Mouse (Mus musculus) liver, postnatal 0 days (tissue): ENCODE measurements around the gene Vmn2r83. TPM values are rescaled to one million over a fixed set of nuclear protein-coding genes. Genes with fewer than 3 reads are reported as not detected.
A peak's percentile ranks its signal among the peaks of the same experiment; 100 is the strongest.

Source experiments
- ATAC-seq: fragments of 200-750 bp; cut with Nextera tagmentation; 2 replicates; pipeline ENCODE4 v1.8.0; 2017; ENCODE audit warnings: mild to moderate bottlenecking, moderate library complexity
- DNase-seq: peaks from one replicate; pipeline ENCODE4 v3.0.0-alpha.2; 2016
- H3K27ac ChIP-seq: fragments of 300-500 bp; sonication (generic); 2 replicates; pipeline ENCODE4 v1.5.1; 2014; ENCODE audit warnings: antibody characterized with exemption, moderate library complexity, mild to moderate bottlenecking, low read depth
- H3K27me3 ChIP-seq: fragments of 300-500 bp; sonication (generic); 2 replicates; pipeline ENCODE4 v1.6.1; 2014; ENCODE audit warnings: low read length, control low read depth, mixed read lengths; ENCODE audit not compliant: insufficient read depth
- H3K36me3 ChIP-seq: fragments of 300-500 bp; sonication (generic); replicated peaks from 2 replicates; pipeline ENCODE4 v1.6.1; 2014; ENCODE audit warnings: mild to moderate bottlenecking, control low read depth, low read length, moderate library complexity, mixed read lengths; ENCODE audit not compliant: insufficient read depth
- H3K4me1 ChIP-seq: fragments of 300-500 bp; sonication (generic); 2 replicates; pipeline ENCODE4 v1.6.1; 2014; ENCODE audit warnings: antibody characterized with exemption, mild to moderate bottlenecking, control low read depth; ENCODE audit not compliant: insufficient read depth
- H3K4me2 ChIP-seq: fragments of 300-500 bp; sonication (generic); 2 replicates; pipeline ENCODE4 v1.6.1; 2014; ENCODE audit warnings: low read depth, mild to moderate bottlenecking, low read length, moderate library complexity, mixed read lengths
- H3K4me3 ChIP-seq: fragments of 300-500 bp; sonication (generic); 2 replicates; pipeline ENCODE4 v1.5.1; 2014; ENCODE audit warnings: low read depth, low read length
- H3K9ac ChIP-seq: fragments of 300-500 bp; sonication (generic); replicated peaks from 2 replicates; pipeline ENCODE4 v1.6.1; 2014; ENCODE audit warnings: mild to moderate bottlenecking, moderate library complexity
- H3K9me3 ChIP-seq: fragments of 300-500 bp; sonication (generic); 2 replicates; pipeline ENCODE4 v1.6.1; 2016; ENCODE audit warnings: mild to moderate bottlenecking, control low read depth, low read length, mixed read lengths
- CTCF ChIP-seq: sonication (generic); IDR thresholded peaks from 2 replicates; pipeline ENCODE4 v1.5.1; 2016; ENCODE audit warnings: antibody characterized with exemption, low read depth
- EP300 ChIP-seq: IDR thresholded peaks from 2 replicates; pipeline ENCODE4 v1.6.1; 2016; ENCODE audit warnings: antibody characterized with exemption, low read depth, mild to moderate bottlenecking
- WGBS: fragments of 180-500 bp; shearing (Covaris S2); extraction: QIAGEN DNeasy Blood & Tissue Kit; methylation state at CpG from one replicate; pipeline ENCODE4 v1.1.7; 2014; ENCODE audit not compliant: insufficient replicate concordance; 5-methylcytosine and 5-hydroxymethylcytosine counted together
- polyA plus RNA-seq: library from polyadenylated mRNA; unstranded; fragments of >200 nt; fragmentation: Nextera tagmentation; extraction: Ambion mirVana; gene quantifications from 2 replicates; pipeline ENCODE4 v1.2.1, GENCODE M21; 2015

The Vmn2r83 gene
- polyA plus RNA-seq, 1 experiment from 2014 or later: not detected

GRCm38 (mm10) chr10:79530721-79531120 is 62.2 kb downstream of the Vmn2r83 start:
- peaks cover 18% of the 10 kb centered on the region for H3K4me1 ChIP-seq
- no peak overlapping the region for H3K4me2 ChIP-seq
- H3K27ac ChIP-seq: no peak overlapping the region
- no peak for ATAC-seq
- no peaks in the 10 kb centered on the region for H3K9me3 ChIP-seq
- no peak overlapping the region for H3K4me3 ChIP-seq
- 93% methylated on average over 13 of the region's 13 CpGs for WGBS
- H3K9ac ChIP-seq: no peak overlapping the region
- TF ChIP-seq CTCF (no peak), EP300 (no peak)
- no peaks in the 10 kb centered on the region for H3K27me3 ChIP-seq
- DNase-seq: no peak
- peaks cover 5% of the 10 kb centered on the region for H3K36me3 ChIP-seq

- Histone ChIP-seq H3K9me3 (no peaks in the 10 kb centered on the region), H3K4me2 (no peak overlapping the region), H3K27me3 (no peaks in the 10 kb centered on the region), H3K36me3 (peaks cover 2% of the 10 kb centered on the region; the same call in 1 of the 2 replicates), H3K4me3 (no peak overlapping the region), H3K27ac (no peak overlapping the region), H3K4me1 (peaks cover 18% of the 10 kb centered on the region), H3K9ac (no peak overlapping the region)
- ATAC-seq (no peak), DNase-seq (peak; percentile 11)
- WGBS: 56% methylated on average over 3 of the region's 3 CpGs
- TF ChIP-seq CTCF: no peak
- no peak for TF ChIP-seq EP300
Observed at GRCm38 (mm10) chr10:79531593-79531992, 63.1 kb downstream of the Vmn2r83 start.

GRCm38 (mm10) chr10:79532678-79533077 is 64.1 kb downstream of the Vmn2r83 start:
- TF ChIP-seq CTCF (no peak), EP300 (no peak)

GRCm38 (mm10) chr10:79533126-79533911 is 64.8 kb downstream of the Vmn2r83 start, which contains the start of gene Plpp2:
Gene Plpp2, minus strand, starts transcription at chr10:79533796.
- ATAC-seq (peak; percentile 93), DNase-seq (peak; percentile 89)
- peaks cover 18% of the 10 kb centered on the region for H3K4me1 ChIP-seq
- peak within 1 kb of the TSS; percentile 96 for H3K4me2 ChIP-seq
- peak within 1 kb of the TSS; percentile 88 for H3K27ac ChIP-seq
- H3K9me3 ChIP-seq: no peaks in the 10 kb centered on the region
- WGBS: under 1% methylated on average over 52 of the region's 52 CpGs
- peak within 1 kb of the TSS; percentile 66 for H3K4me3 ChIP-seq
- TF ChIP-seq CTCF: peak; percentile 75
- no peak for TF ChIP-seq EP300
- H3K27me3 ChIP-seq: no peaks in the 10 kb centered on the region
- H3K9ac ChIP-seq: peak within 1 kb of the TSS; percentile 74
- 0 out of 2 replicates have a peak, but pooled peaks cover 2% of the 10 kb centered on the region for H3K36me3 ChIP-seq

More at GRCm38 (mm10) chr10:79532678-79533077, 64.1 kb downstream of the Vmn2r83 start:
- ATAC-seq (peak; percentile 16; the same call in 1 of the 2 replicates), DNase-seq (peak; percentile 15)
- peak overlapping the region; percentile 96 for H3K4me2 ChIP-seq
- H3K36me3 ChIP-seq: 0 out of 2 replicates have a peak, but pooled peaks cover 2% of the 10 kb centered on the region
- peaks cover 18% of the 10 kb centered on the region for H3K4me1 ChIP-seq
- H3K9me3 ChIP-seq: no peaks in the 10 kb centered on the region
- H3K9ac ChIP-seq: peak overlapping the region; percentile 74
- H3K4me3 ChIP-seq: peak overlapping the region; percentile 66
- H3K27ac ChIP-seq: peak overlapping the region; percentile 88
- H3K27me3 ChIP-seq: no peaks in the 10 kb centered on the region
- WGBS: 39% methylated on average over 3 of the region's 3 CpGs

GRCm38 (mm10) chr10:79534426-79534825 is 65.9 kb downstream of the Vmn2r83 start:
- no peak for TF ChIP-seq EP300
- TF ChIP-seq CTCF: no peak
- DNase-seq (no peak), ATAC-seq (no peak)
- Histone ChIP-seq H3K4me3 (no peak overlapping the region), H3K4me2 (no peak overlapping the region), H3K27ac (no peak overlapping the region), H3K27me3 (no peaks in the 10 kb centered on the region), H3K4me1 (peaks cover 18% of the 10 kb centered on the region), H3K9me3 (no peaks in the 10 kb centered on the region), H3K9ac (no peak overlapping the region), H3K36me3 (no peaks in the 10 kb centered on the region; the same call in 1 of the 2 replicates)
- WGBS: 83% methylated on average over 2 of the region's 2 CpGs

GRCm38 (mm10) chr10:79535431-79535830 is 66.9 kb downstream of the Vmn2r83 start:
- 53% methylated on average over 1 of the region's 1 CpGs for WGBS
- ATAC-seq: no peak

More at GRCm38 (mm10) chr10:79535431-79535830, 66.9 kb downstream of the Vmn2r83 start:
- peak; percentile 9 for DNase-seq
- peaks cover 2% of the 10 kb centered on the region; the same call in 1 of the 2 replicates for H3K36me3 ChIP-seq
- H3K4me3 ChIP-seq: no peak overlapping the region
- H3K27ac ChIP-seq: no peak overlapping the region
- H3K9me3 ChIP-seq: no peaks in the 10 kb centered on the region
- H3K4me2 ChIP-seq: no peak overlapping the region
- H3K27me3 ChIP-seq: no peaks in the 10 kb centered on the region
- no peak for TF ChIP-seq CTCF
- TF ChIP-seq EP300: no peak
- no peak overlapping the region for H3K9ac ChIP-seq
- H3K4me1 ChIP-seq: peaks cover 18% of the 10 kb centered on the region
